Mouse (Mus musculus) heart, embryonic 10.5 days (tissue): ENCODE data around the gene Gatm. TPM values are rescaled to one million over a fixed set of nuclear protein-coding genes. Genes with fewer than 3 reads are reported as not detected.

ENCODE experiments used
- DNase-seq: peaks from one replicate; pipeline ENCODE4 v3.0.0-alpha.2; 2017; ENCODE audit warnings: low spot score
- H3K27ac ChIP-seq: fragments of 300-500 bp; sonication (generic); 2 replicates; pipeline ENCODE4 v1.5.1; 2016; ENCODE audit warnings: mild to moderate bottlenecking
- H3K27me3 ChIP-seq: fragments of 300-500 bp; sonication (generic); 2 replicates; pipeline ENCODE4 v1.6.1; 2016; ENCODE audit warnings: mild to moderate bottlenecking; ENCODE audit not compliant: poor library complexity, insufficient read depth, severe bottlenecking
- H3K36me3 ChIP-seq: fragments of 300-500 bp; sonication (generic); 2 replicates; pipeline ENCODE4 v1.6.1; 2016; ENCODE audit warnings: mild to moderate bottlenecking, moderate library complexity
- H3K4me1 ChIP-seq: fragments of 300-500 bp; sonication (generic); 2 replicates; pipeline ENCODE4 v1.6.1; 2016; ENCODE audit warnings: mild to moderate bottlenecking
- H3K4me3 ChIP-seq: fragments of 300-500 bp; sonication (generic); 2 replicates; pipeline ENCODE4 v1.5.1; 2016; ENCODE audit warnings: mild to moderate bottlenecking, moderate library complexity
- H3K9me3 ChIP-seq: fragments of 300-500 bp; sonication (generic); 2 replicates; pipeline ENCODE4 v1.6.1; 2016; ENCODE audit warnings: mild to moderate bottlenecking, moderate library complexity
- WGBS: fragments of 180-500 bp; shearing (Covaris S2); methylation state at CpG from one replicate; pipeline ENCODE4 v1.1.7; 2016; 5-methylcytosine and 5-hydroxymethylcytosine counted together
- polyA plus RNA-seq: library from polyadenylated mRNA; unstranded; fragments of >200 nt; fragmentation: Nextera tagmentation; extraction: Ambion mirVana; gene quantifications from 2 replicates; pipeline ENCODE4 v1.2.1, GENCODE M21; 2016

The Gatm gene
- 19.3 and 30.1 TPM in 2 replicates for polyA plus RNA-seq

DNA sequence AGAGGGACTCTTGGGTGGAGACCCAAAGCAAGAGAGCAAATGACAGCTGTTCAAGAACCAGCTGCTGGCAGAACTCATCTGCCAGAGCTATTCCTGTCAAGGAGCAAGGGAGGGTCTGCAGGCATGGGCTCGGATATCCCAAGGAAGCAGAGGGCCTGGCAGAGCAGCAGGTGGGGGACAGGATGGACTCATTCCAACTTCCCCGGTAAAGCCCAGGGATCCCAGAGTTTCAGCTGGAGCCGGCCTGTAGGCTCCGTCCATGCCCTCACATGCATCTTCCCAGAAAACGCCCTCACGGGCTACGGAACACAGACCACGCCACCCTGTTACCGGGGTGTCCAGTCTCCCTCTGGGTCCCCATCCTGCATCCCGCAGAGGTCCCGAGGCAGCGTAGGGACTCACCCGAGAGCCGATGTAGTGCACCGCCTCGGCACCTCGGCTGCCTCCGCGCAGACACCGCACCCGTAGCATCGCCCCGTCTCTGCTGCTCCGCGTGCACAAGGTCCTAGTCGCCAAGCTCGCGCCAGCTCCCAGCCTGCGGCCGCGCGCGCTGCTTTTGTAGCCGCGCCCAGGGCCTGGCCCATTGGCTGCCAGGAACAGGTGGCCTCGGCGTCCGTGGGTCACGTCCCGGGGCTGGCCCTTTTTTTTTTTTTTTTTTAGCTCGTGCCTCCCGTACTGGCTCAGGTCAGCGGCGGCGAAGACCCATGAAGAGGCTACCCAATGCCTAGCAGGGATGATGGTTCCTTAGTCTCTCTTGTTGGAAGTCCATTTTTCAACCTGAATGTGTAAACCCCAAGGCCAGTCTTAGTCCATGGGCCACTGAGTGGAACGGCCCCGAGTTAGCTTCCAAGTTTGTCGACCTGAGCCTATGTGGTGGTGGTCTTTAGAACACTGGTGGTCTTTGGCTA is at the start of gene Gatm:
Gene Gatm, minus strand, starts transcription at position 558 of the 908 bp plus-strand sequence.
- Histone ChIP-seq H3K4me3 (peak within 1 kb of the TSS; percentile 71), H3K27me3 (peaks cover 20% of the 10 kb centered on the region; the same call in 1 of the 2 replicates), H3K4me1 (peaks cover 7% of the 10 kb centered on the region; the same call in 1 of the 2 replicates), H3K9me3 (no peaks in the 10 kb centered on the region), H3K36me3 (no peaks in the 10 kb centered on the region), H3K27ac (peak within 1 kb of the TSS; percentile 83)
- 3% methylated on average over 48 of the region's 48 CpGs for WGBS
- peak; percentile 85 for DNase-seq

DNA sequence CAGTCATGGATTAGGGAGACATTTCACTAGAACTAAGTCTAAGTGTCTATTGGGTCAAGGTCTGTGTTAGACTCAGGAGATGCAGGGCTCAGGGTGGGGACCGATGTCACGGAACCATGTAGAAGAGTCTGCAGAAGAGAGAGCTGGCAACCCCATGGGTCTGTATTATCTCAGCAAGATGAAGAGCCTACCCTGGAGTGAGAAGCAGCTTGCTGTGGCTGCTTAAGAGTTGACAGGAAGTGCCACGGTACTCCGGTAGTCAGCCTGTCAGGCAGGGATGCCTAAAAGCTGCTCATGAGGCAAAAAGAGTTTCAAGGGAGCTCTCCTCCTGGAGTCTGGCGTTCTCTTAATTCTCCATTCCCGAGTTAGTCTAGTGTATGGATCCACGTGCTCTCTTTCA is 48.7 kb upstream of the Gatm start:
- Histone ChIP-seq H3K4me1 (peaks cover 3% of the 10 kb centered on the region; the same call in 1 of the 2 replicates), H3K27ac (no peak overlapping the region), H3K36me3 (no peaks in the 10 kb centered on the region), H3K4me3 (no peak overlapping the region), H3K9me3 (no peaks in the 10 kb centered on the region), H3K27me3 (no peaks in the 10 kb centered on the region)
- 72% methylated on average over 7 of the region's 7 CpGs for WGBS
- no peak for DNase-seq

DNA sequence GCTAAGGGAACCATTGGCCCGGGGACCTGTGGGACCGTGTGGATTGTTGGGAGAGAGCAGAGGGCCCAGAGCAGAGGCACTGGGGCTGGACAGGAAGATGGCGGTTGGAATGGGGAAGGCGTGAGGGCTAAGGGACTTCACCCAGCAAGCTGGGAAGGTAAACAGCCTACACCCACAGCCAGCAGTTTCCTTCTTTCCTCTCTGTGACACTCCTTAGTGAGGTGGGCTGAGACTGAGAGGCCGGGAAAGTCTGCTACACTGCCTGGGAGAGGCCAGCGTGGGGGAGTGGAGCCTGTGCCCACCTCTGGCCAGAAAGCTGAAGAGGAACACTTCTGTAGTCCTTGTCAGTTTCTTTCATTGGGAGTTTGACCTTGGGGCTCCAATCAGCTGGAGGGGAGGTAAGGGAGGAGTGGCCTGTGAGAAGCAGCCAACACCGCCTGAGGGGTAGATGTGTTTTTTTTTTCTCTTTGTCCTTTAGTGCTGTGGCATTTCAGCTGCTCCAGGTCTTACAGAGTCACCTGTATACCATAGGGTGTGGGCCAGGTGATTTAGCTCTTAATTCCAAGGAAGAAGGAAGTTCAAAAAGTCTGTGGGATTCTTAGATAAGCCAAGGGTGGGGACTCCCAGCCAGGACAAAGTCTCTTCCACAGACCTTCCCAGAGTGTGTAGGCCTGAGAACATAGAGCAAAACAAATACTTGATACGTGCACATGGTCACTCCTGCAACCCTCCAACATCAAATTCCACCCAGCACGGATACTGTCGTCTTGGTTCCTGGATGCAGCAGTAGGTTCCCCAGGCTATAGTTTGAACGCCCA is 46.8 kb upstream of the Gatm start:
- no peak overlapping the region for H3K27ac ChIP-seq
- no peaks in the 10 kb centered on the region for H3K9me3 ChIP-seq
- no peak overlapping the region for H3K4me3 ChIP-seq
- no peaks in the 10 kb centered on the region for H3K36me3 ChIP-seq
- no peaks in the 10 kb centered on the region for H3K27me3 ChIP-seq
- 81% methylated on average over 11 of the region's 11 CpGs for WGBS
- H3K4me1 ChIP-seq: peaks cover 3% of the 10 kb centered on the region; the same call in 1 of the 2 replicates
- DNase-seq: no peak

DNA sequence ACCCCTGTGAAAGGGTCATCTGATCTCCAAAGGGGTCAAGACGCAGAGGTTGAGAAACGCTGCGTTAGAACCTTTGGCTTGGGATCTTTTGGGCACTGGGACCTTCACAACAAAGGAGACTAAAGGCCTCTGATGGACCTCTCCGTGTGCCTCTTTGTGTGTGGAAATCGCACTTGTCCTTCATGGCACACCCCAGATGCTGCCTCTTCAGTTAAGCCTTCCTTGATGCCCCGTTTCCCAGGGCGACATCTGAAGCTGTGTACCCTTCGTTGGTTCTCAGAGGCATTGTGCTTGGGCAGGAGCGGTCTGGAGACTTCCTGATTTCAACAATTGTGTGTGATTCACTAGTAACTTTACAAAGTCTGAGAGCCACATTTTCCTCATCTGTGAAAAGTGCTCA is 45.7 kb upstream of the Gatm start:
- H3K36me3 ChIP-seq: no peaks in the 10 kb centered on the region
- H3K9me3 ChIP-seq: no peaks in the 10 kb centered on the region
- peaks cover 3% of the 10 kb centered on the region; the same call in 1 of the 2 replicates for H3K4me1 ChIP-seq
- H3K4me3 ChIP-seq: no peak overlapping the region
- H3K27me3 ChIP-seq: no peaks in the 10 kb centered on the region
- WGBS: 82% methylated on average over 9 of the region's 9 CpGs
- DNase-seq: no peak
- H3K27ac ChIP-seq: no peak overlapping the region

DNA sequence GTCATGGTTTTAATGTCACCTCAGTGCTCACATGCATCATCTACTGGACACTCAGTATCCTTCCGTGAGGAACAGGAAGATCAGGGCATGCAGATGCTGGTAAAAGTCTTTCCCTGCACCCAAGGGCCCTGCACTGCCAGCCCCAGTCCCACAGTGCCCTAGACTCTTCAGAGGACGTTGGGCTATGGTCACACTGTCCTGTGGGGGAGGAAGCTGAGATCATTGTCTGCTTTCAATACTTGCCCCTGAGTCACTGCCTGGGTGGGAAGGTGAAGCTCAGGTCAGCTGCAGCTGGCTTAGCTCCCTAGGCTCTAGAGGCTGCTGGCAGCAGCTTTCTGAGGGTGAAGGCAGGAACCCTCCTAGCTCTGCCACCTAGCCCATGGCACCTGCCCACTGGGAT is 44.9 kb upstream of the Gatm start:
- WGBS: 68% methylated on average over 2 of the region's 2 CpGs
- H3K27me3 ChIP-seq: no peaks in the 10 kb centered on the region
- H3K4me1 ChIP-seq: peaks cover 3% of the 10 kb centered on the region; the same call in 1 of the 2 replicates

DNA sequence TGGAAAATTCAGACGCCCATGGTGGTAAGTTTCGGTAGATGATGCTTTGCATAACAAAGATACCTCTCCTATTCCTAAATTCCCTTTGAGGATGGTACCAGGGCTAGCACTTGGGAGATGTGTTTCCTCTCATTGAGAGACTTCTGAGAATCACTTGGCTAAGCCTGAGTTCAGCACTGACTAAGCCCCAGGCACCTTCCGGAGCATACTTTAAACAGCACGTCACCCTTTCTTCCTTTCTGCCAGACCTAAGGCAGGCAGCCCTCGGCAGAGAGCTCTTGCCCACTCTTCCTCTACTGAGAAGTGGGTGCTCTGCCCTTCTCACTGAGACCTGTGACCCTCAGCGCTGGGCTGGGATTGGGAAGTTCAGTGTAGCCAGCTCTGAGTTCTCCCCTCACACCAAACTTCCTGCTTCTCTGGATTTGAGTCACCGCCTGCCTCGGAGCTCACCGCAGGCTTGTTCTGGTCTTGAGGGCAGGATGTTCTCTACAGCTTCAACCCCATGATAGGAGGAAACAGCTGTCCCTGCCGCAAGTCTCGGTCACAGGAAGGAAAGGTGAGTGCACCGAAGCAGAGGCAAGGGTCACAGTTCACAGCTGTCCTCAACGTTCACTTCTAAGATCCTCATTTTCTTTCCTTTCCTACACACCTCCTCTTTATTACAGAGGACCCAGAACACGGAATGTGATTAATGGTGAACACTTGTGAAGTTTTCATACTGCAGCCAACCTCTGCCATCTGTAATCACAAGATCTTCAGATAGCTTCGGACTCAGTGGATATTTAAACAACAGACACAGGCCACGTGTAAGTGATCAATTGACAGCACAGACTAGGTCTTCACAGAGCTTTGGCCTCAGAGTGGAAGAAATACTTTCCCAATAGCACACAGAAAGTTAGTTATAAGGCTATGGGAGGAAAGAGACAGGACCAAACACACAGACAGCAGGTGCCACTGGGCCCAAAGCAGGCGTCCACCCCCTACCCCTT is 41.3 kb upstream of the Gatm start:
- no peaks in the 10 kb centered on the region for H3K9me3 ChIP-seq
- no peaks in the 10 kb centered on the region for H3K4me1 ChIP-seq
- DNase-seq: peak; percentile 62
- no peaks in the 10 kb centered on the region for H3K36me3 ChIP-seq
- H3K27ac ChIP-seq: no peak overlapping the region
- H3K4me3 ChIP-seq: no peak overlapping the region
- WGBS: 53% methylated on average over 17 of the region's 17 CpGs
- H3K27me3 ChIP-seq: no peaks in the 10 kb centered on the region

More for the DNA sequence above, 44.9 kb upstream of the Gatm start:
- no peak overlapping the region for H3K4me3 ChIP-seq
- H3K27ac ChIP-seq: no peak overlapping the region
- no peaks in the 10 kb centered on the region for H3K36me3 ChIP-seq
- no peaks in the 10 kb centered on the region for H3K9me3 ChIP-seq
- DNase-seq: no peak

DNA sequence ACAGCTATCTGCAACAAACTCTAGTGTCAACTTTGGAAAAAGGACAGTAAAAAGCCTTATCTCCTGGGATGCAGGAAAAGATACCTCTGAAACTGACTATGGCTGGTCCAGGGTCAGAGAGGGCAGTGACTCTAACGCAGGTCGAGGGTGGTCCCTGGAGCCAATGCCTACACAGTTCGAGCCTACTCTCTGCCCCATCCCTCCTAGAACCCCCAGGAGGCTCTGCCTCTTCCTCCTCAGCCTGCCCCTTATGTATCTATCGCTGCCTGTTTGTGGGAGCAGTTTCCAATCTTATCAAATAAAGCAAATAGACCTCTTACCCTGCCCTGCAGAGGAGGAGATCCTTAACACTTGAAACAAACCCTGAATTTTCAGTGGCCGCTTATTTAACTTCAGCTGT is 27.6 kb upstream of the Gatm start:
- Histone ChIP-seq H3K4me3 (no peak overlapping the region), H3K4me1 (0 out of 2 replicates have a peak, but pooled peaks cover 4% of the 10 kb centered on the region), H3K27ac (no peak overlapping the region), H3K9me3 (no peaks in the 10 kb centered on the region), H3K27me3 (peaks cover 7% of the 10 kb centered on the region; the same call in 1 of the 2 replicates), H3K36me3 (peaks cover 4% of the 10 kb centered on the region; the same call in 1 of the 2 replicates)
- 42% methylated on average over 5 of the region's 5 CpGs for WGBS
- DNase-seq: no peak

DNA sequence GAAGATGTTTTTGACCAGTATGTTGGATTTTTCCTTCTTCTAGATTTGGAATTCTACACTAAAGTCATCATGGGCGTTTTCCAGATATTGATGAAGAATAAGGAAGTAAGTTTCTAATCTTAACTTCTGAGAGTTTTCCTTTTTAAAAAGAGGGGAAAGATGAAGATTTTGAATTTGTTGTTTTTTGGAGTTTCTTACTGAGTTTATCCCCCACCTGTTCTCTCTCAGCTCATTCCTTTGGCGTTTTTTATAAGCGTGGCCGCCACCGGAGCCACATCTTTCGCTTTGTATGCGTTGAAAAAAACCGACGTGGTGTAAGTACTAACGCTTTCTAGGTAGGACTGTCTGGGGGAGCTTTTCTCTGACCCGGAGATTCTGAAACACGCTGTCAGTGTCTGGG is 26.9 kb upstream of the Gatm start:
- no peak for DNase-seq
- Histone ChIP-seq H3K4me1 (0 out of 2 replicates have a peak, but pooled peaks cover 4% of the 10 kb centered on the region), H3K27me3 (peaks cover 7% of the 10 kb centered on the region; the same call in 1 of the 2 replicates), H3K9me3 (no peaks in the 10 kb centered on the region), H3K4me3 (peak overlapping the region; percentile 57), H3K27ac (no peak overlapping the region), H3K36me3 (peaks cover 10% of the 10 kb centered on the region)
- 34% methylated on average over 12 of the region's 12 CpGs for WGBS

DNA sequence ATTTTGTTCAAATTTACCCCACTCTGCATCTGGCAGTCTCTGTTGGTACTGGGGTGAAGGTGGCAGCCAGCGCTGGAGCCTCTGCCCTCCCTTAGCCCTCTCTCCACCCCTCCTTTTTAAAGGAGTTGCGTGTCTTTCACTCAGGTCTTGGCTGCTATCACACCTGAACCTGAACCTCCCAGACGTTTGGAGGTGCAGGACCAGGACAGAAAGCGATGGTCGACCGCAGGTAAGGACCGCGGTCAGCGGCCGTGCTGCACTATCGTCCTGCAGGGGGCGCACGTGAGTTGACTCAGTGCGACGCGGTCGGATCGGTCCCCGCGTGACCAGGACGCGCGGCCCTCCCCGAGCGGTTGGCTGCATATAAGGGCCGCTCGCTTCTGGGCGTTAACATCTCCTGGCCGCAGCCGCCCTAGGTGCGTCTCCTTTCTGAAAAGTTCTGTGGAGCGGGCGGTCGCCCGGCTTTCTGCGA is 26.5 kb upstream of the Gatm start:
- 2% methylated on average over 36 of the region's 36 CpGs for whole genome bisulfite sequencing
- H3K4me3 ChIP-seq: peak overlapping the region; percentile 57
- peak; percentile 81 for DNase-seq
- H3K27ac ChIP-seq: no peak overlapping the region
- H3K4me1 ChIP-seq: 0 out of 2 replicates have a peak, but pooled peaks cover 4% of the 10 kb centered on the region
- H3K9me3 ChIP-seq: no peaks in the 10 kb centered on the region
- peaks cover 7% of the 10 kb centered on the region; the same call in 1 of the 2 replicates for H3K27me3 ChIP-seq
- peaks cover 15% of the 10 kb centered on the region for H3K36me3 ChIP-seq

DNA sequence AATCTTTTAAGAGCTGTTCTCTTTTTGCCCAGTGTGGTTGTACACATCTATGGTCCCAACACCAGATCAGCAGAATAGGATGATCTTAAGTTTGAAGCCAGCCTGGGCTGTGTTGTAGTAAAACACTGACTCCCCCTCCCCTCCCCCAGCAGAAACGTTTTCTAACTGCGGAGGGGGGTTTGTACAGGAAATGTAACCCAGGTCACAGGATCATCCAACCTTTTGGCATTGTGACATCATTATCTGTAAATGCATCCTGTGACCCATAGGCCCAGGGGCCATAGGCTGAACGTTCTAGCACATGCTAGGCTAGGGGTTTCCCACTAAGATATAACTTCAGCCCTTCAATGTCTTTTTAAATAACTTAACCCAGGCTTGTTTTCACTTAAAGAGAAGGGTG is 25.6 kb upstream of the Gatm start, which contains the start of gene AA467197:
Gene AA467197, plus strand, starts transcription at position 301 of the 400 bp plus-strand sequence.
- 58% methylated on average over 3 of the region's 3 CpGs for WGBS
- no peak for DNase-seq
- peaks cover 7% of the 10 kb centered on the region; the same call in 1 of the 2 replicates for H3K27me3 ChIP-seq
- H3K36me3 ChIP-seq: peaks cover 18% of the 10 kb centered on the region
- H3K4me3 ChIP-seq: peak within 1 kb of the TSS; percentile 57
- no peaks in the 10 kb centered on the region for H3K9me3 ChIP-seq
- H3K4me1 ChIP-seq: peaks cover 9% of the 10 kb centered on the region; the same call in 1 of the 2 replicates
- no peak within 1 kb of the TSS for H3K27ac ChIP-seq

DNA sequence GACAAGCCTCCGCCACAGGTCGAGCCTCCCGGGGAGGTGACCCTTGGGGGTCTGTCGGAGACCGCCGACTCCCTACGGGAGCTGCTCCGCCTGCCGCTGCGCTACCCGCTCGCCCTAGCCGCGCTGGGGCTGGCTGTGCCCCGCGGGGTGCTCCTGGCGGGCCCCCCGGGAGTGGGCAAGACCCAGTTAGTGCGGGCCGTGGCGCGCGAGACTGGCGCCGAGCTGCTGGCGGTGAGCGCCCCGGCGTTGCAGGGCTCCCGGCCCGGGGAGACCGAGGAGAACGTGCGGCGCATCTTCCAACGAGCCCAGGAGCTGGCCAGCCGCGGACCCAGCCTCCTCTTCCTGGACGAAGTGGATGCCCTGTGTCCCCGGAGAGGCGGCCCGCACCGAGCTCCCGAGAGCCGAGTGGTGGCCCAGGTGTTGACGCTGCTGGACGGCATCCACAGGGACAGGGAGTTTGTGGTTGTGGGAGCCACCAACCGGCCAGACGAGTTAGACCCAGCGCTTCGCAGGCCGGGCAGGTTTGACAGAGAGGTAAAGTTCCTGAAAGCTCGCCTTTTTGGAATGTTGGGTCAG is 20.2 kb upstream of the Gatm start:
- Histone ChIP-seq H3K9me3 (no peaks in the 10 kb centered on the region), H3K4me3 (peak overlapping the region; percentile 99), H3K27ac (peak overlapping the region; percentile 95), H3K36me3 (peaks cover 18% of the 10 kb centered on the region), H3K4me1 (peaks cover 12% of the 10 kb centered on the region; the same call in 1 of the 2 replicates), H3K27me3 (no peaks in the 10 kb centered on the region; the same call in 1 of the 2 replicates)
- DNase-seq: peak; percentile 81
- under 1% methylated on average over 53 of the region's 53 CpGs for WGBS
